Mouse (Mus musculus): ENCODE measurements around the gene Gm9970.

GRCm38 (mm10) chr5:31288655-31289054 is 47.6 kb upstream of the Gm9970 start:
- TF ChIP-seq CTCF (IDR thresholded peaks at IDR 0.05; ENCODE audit: low read depth) (no peak), EP300 (IDR thresholded peaks at IDR 0.05; ENCODE audit: low read depth) (no peak)
